1 mouse cellular context compared by ENCODE assay signal in genomic region chr4:139078726-139079125, GRCm38 (mm10).
A peak's percentile ranks its signal among the peaks of the same experiment; 100 is the strongest.
TF ChIP-seq lines count a peak whose summit lies in the region.

No protein-coding gene starts in this region.

TF ChIP-seq in CH12.LX, 34 proteins besides CTCF, POLR2A, EP300 and RAD21:
- no peak for TF ChIP-seq GABPA (IDR thresholded peaks at IDR 0.05; ENCODE audit: insufficient replicate concordance, low read depth, low read length)
- peak; percentile 8; the same call in 1 of the 2 replicates for TF ChIP-seq ZNF384 (IDR thresholded peaks at IDR 0.05; ENCODE audit: low read depth, low read length)
- TF ChIP-seq SMC3 (IDR thresholded peaks at IDR 0.05; ENCODE audit: low read depth, low read length): peak; percentile 51; the same call in 1 of the 2 replicates
